In genomic region chr1:132322711-132323542, GRCm38 (mm10) we compare ENCODE assay signal across 8 mouse cellular contexts. TPM values are rescaled to one million over a fixed set of nuclear protein-coding genes. Genes with fewer than 3 reads are reported as not detected.
A peak's percentile ranks its signal among the peaks of the same experiment; 100 is the strongest.
DNase-seq lines count a peak whose midpoint lies in the region; ATAC-seq and TF ChIP-seq lines count a peak whose summit lies in the region.
"Had no signal": no experiment of that assay in that cellular context is flagged by ENCODE, and none has a peak within 500 bp of the region (broad histone marks: within the 10 kb centered on the region; RNA-seq: fewer than 3 reads in every experiment).

No protein-coding gene starts in this region.

- peaks cover 6% of the 10 kb centered on the region; the same call in 1 of the 2 replicates for H3K36me3 ChIP-seq in ES-E14 (ENCODE audit: control insufficient read depth, insufficient read depth, low read length, poor library complexity, severe bottlenecking)
- H3K36me3 ChIP-seq in hindbrain, embryonic 13.5 days = 0 out of 2 replicates have a peak, but pooled peaks cover under 1% of the 10 kb centered on the region
- peaks cover 3% of the 10 kb centered on the region for H3K36me3 ChIP-seq in lung, embryonic 16.5 days (ENCODE audit: control insufficient read depth, insufficient read depth, low read length)
- H3K36me3 ChIP-seq in stomach, embryonic 16.5 days (ENCODE audit: control insufficient read depth, insufficient read depth, low read length) = no peaks in the 10 kb centered on the region
- H3K36me3 ChIP-seq: limb, embryonic 15.5 days had no signal

- H3K9ac ChIP-seq in ES-E14 (ENCODE audit: insufficient read depth, low read depth, low read length, poor library complexity, severe bottlenecking) = no peak overlapping the region
- peak overlapping the region; percentile 53 for H3K9ac ChIP-seq in hindbrain, embryonic 13.5 days
- no peak overlapping the region for H3K9ac ChIP-seq in lung, embryonic 16.5 days (ENCODE audit: low read length)
- H3K9ac ChIP-seq in stomach, embryonic 16.5 days (ENCODE audit: low read length) = peak overlapping the region; percentile 3; the same call in 1 of the 2 replicates
- H3K9ac ChIP-seq: limb, embryonic 15.5 days had no signal

- in situ Hi-C loops in ES-E14 (cut with MboI; ENCODE audit: low sequenced_read_pairs in 2 of 2, unreplicated experiment in 2 of 2) = no loop called here

- ATAC-seq in hindbrain, embryonic 13.5 days (ENCODE audit: low FRiP score) = peak; percentile 85
- ATAC-seq in lung, embryonic 16.5 days (ENCODE audit: low read depth) = peak; percentile 17; the same call in 1 of the 2 replicates
- ATAC-seq in stomach, embryonic 16.5 days (ENCODE audit: insufficient read depth, low FRiP score) = no peak
- ATAC-seq in inflammation-experienced regulatory T-cells, adult 6 months = no peak
- no peak for ATAC-seq in erythroid progenitor cell, adult 5-6 weeks (replicated peaks; ENCODE audit: low FRiP score, poor library complexity, severe bottlenecking)

- peak overlapping the region; percentile 58 for H3K27ac ChIP-seq in ES-E14 (ENCODE audit: insufficient read depth, low read depth, low read length, poor library complexity, severe bottlenecking)
- H3K27ac ChIP-seq in hindbrain, embryonic 13.5 days = peak overlapping the region; percentile 92
- H3K27ac ChIP-seq in lung, embryonic 16.5 days (ENCODE audit: low read length) = peak overlapping the region; percentile 65
- H3K27ac ChIP-seq in stomach, embryonic 16.5 days (ENCODE audit: low read length) = peak overlapping the region; percentile 32; the same call in 1 of the 2 replicates
- H3K27ac ChIP-seq: limb, embryonic 15.5 days had no signal

- H3K27me3 ChIP-seq in hindbrain, embryonic 13.5 days = no peaks in the 10 kb centered on the region
- no peaks in the 10 kb centered on the region for H3K27me3 ChIP-seq in lung, embryonic 16.5 days (ENCODE audit: control insufficient read depth, insufficient read depth, low read depth, low read length)
- H3K27me3 ChIP-seq in stomach, embryonic 16.5 days (ENCODE audit: control insufficient read depth, insufficient read depth, low read length) = no peaks in the 10 kb centered on the region
- H3K27me3 ChIP-seq: limb, embryonic 15.5 days had no signal

- peak; percentile 68 for DNase-seq in ES-E14 (ENCODE audit: low read depth, low spot score)
- DNase-seq in brain, embryonic 14.5 days (ENCODE audit: low read depth) = peak; percentile 97

- no peaks in the 10 kb centered on the region for H3K9me3 ChIP-seq in ES-E14 (ENCODE audit: control insufficient read depth, insufficient read depth, low read depth, low read length)
- no peaks in the 10 kb centered on the region for H3K9me3 ChIP-seq in hindbrain, embryonic 13.5 days
- H3K9me3 ChIP-seq in lung, embryonic 16.5 days (ENCODE audit: control insufficient read depth, low read length) = no peaks in the 10 kb centered on the region
- H3K9me3 ChIP-seq in stomach, embryonic 16.5 days (replicated peaks; ENCODE audit: control insufficient read depth, low read length) = no peaks in the 10 kb centered on the region
- H3K9me3 ChIP-seq: limb, embryonic 15.5 days had no signal

- peaks cover 14 to 31% of the 10 kb centered on the region in 2 experiments; a peak in 3 of 4 replicates for H3K4me1 ChIP-seq in ES-E14 (ENCODE audit: control insufficient read depth in 2 of 2, insufficient read depth in 2 of 2, low read length in 2 of 2, poor library complexity in 1 of 2)
- H3K4me1 ChIP-seq in hindbrain, embryonic 13.5 days (replicated peaks) = peaks cover 89% of the 10 kb centered on the region
- H3K4me1 ChIP-seq in lung, embryonic 16.5 days (replicated peaks; ENCODE audit: control insufficient read depth, insufficient read depth, low read length) = peaks cover 34% of the 10 kb centered on the region
- peaks cover 21% of the 10 kb centered on the region for H3K4me1 ChIP-seq in stomach, embryonic 16.5 days (ENCODE audit: control insufficient read depth, insufficient read depth, low read length)

- H3K4me3 ChIP-seq in ES-E14 (ENCODE audit: insufficient read depth in 1 of 2, low read depth in 1 of 2, low read length in 2 of 2, poor library complexity in 1 of 2, severe bottlenecking in 1 of 2) = 0 out of 4 replicates have a peak overlapping the region, but pooled peaks of 1 of the 2 experiments have one; percentile 11
- H3K4me3 ChIP-seq in hindbrain, embryonic 13.5 days = no peak overlapping the region
- no peak overlapping the region for H3K4me3 ChIP-seq in lung, embryonic 16.5 days (ENCODE audit: low read length)
- H3K4me3 ChIP-seq in stomach, embryonic 16.5 days (replicated peaks; ENCODE audit: low read length) = no peak overlapping the region
- H3K4me3 ChIP-seq: limb, embryonic 15.5 days had no signal

- H3K4me2 ChIP-seq in hindbrain, embryonic 13.5 days = peak overlapping the region; percentile 36
- no peak overlapping the region for H3K4me2 ChIP-seq in lung, embryonic 16.5 days (ENCODE audit: low read depth, low read length)
- H3K4me2 ChIP-seq in stomach, embryonic 16.5 days (ENCODE audit: low read depth, low read length) = peak overlapping the region; percentile 6; the same call in 1 of the 2 replicates
- H3K4me2 ChIP-seq: limb, embryonic 15.5 days had no signal

- TF ChIP-seq CTCF in brain, embryonic 14.5 days (IDR thresholded peaks at IDR 0.05; ENCODE audit: borderline replicate concordance, extremely low read depth, insufficient read depth, insufficient read length) = peak; percentile 12; the same call in 1 of the 2 replicates

- TF ChIP-seq POLR2A in brain, embryonic 14.5 days (IDR thresholded peaks at IDR 0.05; ENCODE audit: borderline replicate concordance, extremely low read depth, insufficient read depth, insufficient read length, poor library complexity, severe bottlenecking) = no peak

- WGBS in hindbrain, embryonic 13.5 days = 14% methylated on average over 13 of the region's 13 CpGs
- WGBS in lung, embryonic 16.5 days = 34% methylated on average over 13 of the region's 13 CpGs
- 38% methylated on average over 13 of the region's 13 CpGs for WGBS in stomach, embryonic 16.5 days

TF ChIP-seq in ES-E14, 5 proteins besides CTCF, POLR2A, EP300 and RAD21:
- TF ChIP-seq ZNF384 (IDR thresholded peaks at IDR 0.05; ENCODE audit: low read depth, low read length) = no peak
- no peak for TF ChIP-seq ZC3H11A (IDR thresholded peaks at IDR 0.05; ENCODE audit: borderline replicate concordance, low read depth, low read length)
- TF ChIP-seq CHD2 (IDR thresholded peaks at IDR 0.05; ENCODE audit: low read depth, low read length) = no peak
- TF ChIP-seq MAFK (IDR thresholded peaks at IDR 0.05; ENCODE audit: insufficient read depth, low read depth, low read length) = no peak
- TF ChIP-seq HCFC1 (IDR thresholded peaks at IDR 0.05; ENCODE audit: borderline replicate concordance, insufficient read depth, low read length) = no peak

RNA-seq across cellular contexts. Expression of gene Nuak2, which starts 7.0 kb away (rescaled TPM):
- 7.4 and 8.0 TPM in 2 replicates for total RNA-seq in ES-E14 (2012; rRNA removed)
- 22.3 and 23.7 TPM in 2 replicates for polyA plus RNA-seq in brain, embryonic 14.5 days (2012; rRNA removed)
- polyA plus RNA-seq in hindbrain, embryonic 13.5 days (2015; fragmentation: Nextera tagmentation; extraction: Ambion mirVana) = 17.6 and 22.5 TPM in 2 replicates
- polyA plus RNA-seq in lung, embryonic 16.5 days (2015; fragmentation: Nextera tagmentation; extraction: Ambion mirVana) = 23.4 TPM in 2 replicates
- polyA plus RNA-seq in stomach, embryonic 16.5 days (2015; fragmentation: Nextera tagmentation; extraction: Ambion mirVana) = 6.8 and 6.9 TPM in 2 replicates
- 1 to 10 TPM; 2.2 to 3.0 (median 2.6) TPM for polyA plus RNA-seq in inflammation-experienced regulatory T-cells, adult 6 months (2017; shearing (Covaris generic))
- 1.1 and 6.3 TPM in 2 replicates for total RNA-seq in erythroid progenitor cell, adult 5-6 weeks (2015; ENCODE audit: low replicate concordance)
- total RNA-seq in erythroid progenitor cell, adult 5-6 weeks (2017; ENCODE audit: low replicate concordance) = 3.7 TPM in 1 of 2 replicates, not detected in the other

RNA-seq across cellular contexts. Expression of gene Klhdc8a, which starts 24.5 kb away (rescaled TPM):
- 1.2 and 2.8 TPM in 2 replicates for total RNA-seq in ES-E14 (2012; rRNA removed)
- polyA plus RNA-seq in brain, embryonic 14.5 days (2012; rRNA removed) = 5.7 and 8.1 TPM in 2 replicates
- 5.1 and 5.4 TPM in 2 replicates for polyA plus RNA-seq in hindbrain, embryonic 13.5 days (2015; fragmentation: Nextera tagmentation; extraction: Ambion mirVana)
- polyA plus RNA-seq in lung, embryonic 16.5 days (2015; fragmentation: Nextera tagmentation; extraction: Ambion mirVana) = 0.50 and 0.87 TPM in 2 replicates
- polyA plus RNA-seq in stomach, embryonic 16.5 days (2015; fragmentation: Nextera tagmentation; extraction: Ambion mirVana) = 0.09 and 0.18 TPM in 2 replicates
- polyA plus RNA-seq in inflammation-experienced regulatory T-cells, adult 6 months (2017; shearing (Covaris generic)) = not detected
- total RNA-seq in erythroid progenitor cell, adult 5-6 weeks (2015; ENCODE audit: low replicate concordance) = not detected in 2 replicates
- total RNA-seq in erythroid progenitor cell, adult 5-6 weeks (2017; ENCODE audit: low replicate concordance) = not detected in 2 replicates

Comparison
In these comparisons a context has a peak if more than half of its experiments do, and no peak if none do; other contexts are left out.
1. H3K27ac ChIP-seq: peak in every context shown above with its lines; median percentile 92 in hindbrain, embryonic 13.5 days; 65 in lung, embryonic 16.5 days; 58 in ES-E14; 32 in stomach, embryonic 16.5 days.
2. H3K9ac ChIP-seq: peak in hindbrain, embryonic 13.5 days (single experiment) and stomach, embryonic 16.5 days (single experiment); none in ES-E14 (single experiment) and lung, embryonic 16.5 days (single experiment).
3. ATAC-seq: peak in hindbrain, embryonic 13.5 days (single experiment) and lung, embryonic 16.5 days (single experiment); none in stomach, embryonic 16.5 days (single experiment), inflammation-experienced regulatory T-cells, adult 6 months (single experiment) and erythroid progenitor cell, adult 5-6 weeks (single experiment).